Mouse (Mus musculus): Measurements from ENCODE around the gene Cd101.

DNA sequence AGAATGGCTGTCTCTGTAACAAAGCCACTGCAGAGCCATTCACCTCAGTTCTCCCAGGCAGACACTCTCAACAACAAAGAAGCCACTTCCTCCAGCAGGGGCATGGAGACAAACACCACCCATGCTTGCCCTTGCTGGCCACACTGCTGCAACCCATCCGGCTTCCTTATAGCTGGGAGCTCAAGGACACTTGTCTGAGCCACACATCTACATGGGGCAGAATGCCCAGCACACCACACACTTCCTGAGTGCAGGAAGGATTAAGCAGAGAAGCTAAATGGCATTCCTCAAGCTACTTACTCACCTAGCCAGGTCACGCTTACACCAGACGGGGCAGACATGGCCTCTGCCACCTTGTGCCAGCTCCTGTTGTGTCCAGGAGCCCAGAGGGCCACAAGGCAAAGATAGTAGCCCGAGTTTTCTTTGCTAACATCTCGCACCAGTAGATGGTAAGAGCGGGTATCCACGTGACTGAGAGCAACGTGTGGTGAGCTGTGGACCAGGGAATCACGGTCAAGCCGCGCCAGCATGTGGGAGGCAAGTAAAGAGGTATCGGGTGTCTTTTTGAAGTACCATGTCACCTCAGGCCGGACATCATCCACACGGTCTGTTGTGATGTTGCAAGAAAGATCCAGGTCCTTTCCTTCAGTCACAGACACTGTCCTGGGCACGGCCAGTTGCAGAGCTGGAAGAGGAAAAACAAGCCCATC lies 43.3 kb upstream of the Cd101 start:
- TF ChIP-seq CTCF (IDR thresholded peaks at IDR 0.05; ENCODE audit: extremely low read depth, insufficient read depth, low read length) (no peak), POLR2A (IDR thresholded peaks at IDR 0.05; ENCODE audit: extremely low read depth, insufficient read depth, low read length) (no peak)
